Mouse (Mus musculus) layer of hippocampus, adult 9-11 months (tissue): ENCODE measurements around the gene Adat3.

Experiments used
- DNase-seq: peaks from one replicate; pipeline ENCODE4 v3.0.0; 2022

Gene Adat3

GRCm38 (mm10) chr10:80602698-80603325 lies at the start of gene Adat3, which contains the start of gene Scamp4:
TSS of gene Adat3 (plus strand) at chr10:80602880.
TSS of gene Scamp4 (plus strand) at chr10:80602872.
- DNase-seq = peak; percentile 95

DNA sequence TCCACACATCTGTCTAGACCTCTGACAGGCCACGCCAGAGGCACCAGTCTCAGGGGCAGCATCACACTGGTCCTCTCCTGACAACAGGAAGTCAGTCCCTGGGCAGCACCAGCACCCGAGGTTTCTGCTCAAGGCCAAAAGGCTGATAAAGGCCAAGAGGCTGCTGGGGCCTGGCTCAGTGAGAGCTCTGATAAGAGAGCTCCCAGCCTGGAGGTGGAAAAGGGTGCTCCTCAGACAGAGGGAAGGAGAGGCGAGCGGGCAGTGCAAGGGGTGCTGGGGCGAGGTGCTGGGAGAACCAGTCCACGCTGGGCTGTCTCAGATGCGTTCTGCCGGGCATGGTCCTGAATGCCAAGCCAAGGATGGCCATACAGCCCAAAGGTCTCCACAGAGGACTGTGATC lies 49.1 kb upstream of the Adat3 start:
- DNase-seq = no peak

DNA sequence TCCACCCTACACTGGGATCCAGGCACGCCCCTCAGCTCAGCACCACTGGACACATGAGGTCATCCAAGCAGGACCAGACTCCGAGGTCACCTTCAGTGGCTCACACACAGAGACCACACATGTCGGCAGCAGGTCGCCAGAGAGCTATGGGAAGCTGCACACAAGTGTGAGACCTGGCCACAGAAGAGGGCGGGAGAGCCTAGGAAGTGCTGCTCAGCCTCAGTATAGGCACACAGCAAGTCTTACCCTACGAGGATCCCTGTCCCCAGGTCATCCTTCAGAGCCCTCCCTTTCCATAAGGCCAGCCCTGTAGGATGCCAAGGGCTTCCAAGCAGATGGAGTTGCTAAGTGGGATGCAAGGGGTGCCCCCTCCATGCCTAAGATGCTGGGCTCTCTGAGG lies 48.7 kb upstream of the Adat3 start:
- DNase-seq = no peak

GRCm38 (mm10) chr10:80557346-80557965 lies 45.2 kb upstream of the Adat3 start:
- DNase-seq = no peak

GRCm38 (mm10) chr10:80559431-80559830 lies 43.2 kb upstream of the Adat3 start:
- no peak for DNase-seq

- DNase-seq = no peak
These were observed 42.1 kb upstream of the Adat3 start for GRCm38 (mm10) chr10:80560621-80561020.

- DNase-seq = peak; percentile 94
These were observed 41.4 kb upstream of the Adat3 start, which contains the start of gene Rexo1 for GRCm38 (mm10) chr10:80561116-80561944. TSS of gene Rexo1 (minus strand) at chr10:80561560.

GRCm38 (mm10) chr10:80566375-80567092 lies 36.1 kb upstream of the Adat3 start:
- DNase-seq = peak; percentile 86

GRCm38 (mm10) chr10:80568876-80569275 lies 33.8 kb upstream of the Adat3 start:
- no peak for DNase-seq

DNA sequence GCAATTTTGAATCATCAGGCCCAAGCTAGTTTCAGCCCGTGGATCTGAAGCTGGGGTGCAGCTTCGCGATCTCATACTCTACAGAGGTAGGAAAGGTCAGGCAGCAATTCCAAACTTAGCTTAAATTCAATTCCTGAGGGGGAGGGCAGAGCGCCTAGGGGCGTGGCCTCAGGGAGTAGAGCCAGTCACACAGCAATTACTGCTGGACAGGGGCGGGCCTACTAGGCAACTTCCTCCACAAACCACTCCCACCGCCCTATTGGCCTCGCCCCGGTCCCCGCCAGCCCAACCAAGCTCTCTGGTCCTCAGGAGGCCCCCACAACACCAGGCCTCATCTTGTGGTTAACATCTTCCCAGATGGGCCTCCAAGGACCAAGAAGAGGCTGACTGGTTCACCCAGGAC lies 33.0 kb upstream of the Adat3 start:
- no peak for DNase-seq

DNA sequence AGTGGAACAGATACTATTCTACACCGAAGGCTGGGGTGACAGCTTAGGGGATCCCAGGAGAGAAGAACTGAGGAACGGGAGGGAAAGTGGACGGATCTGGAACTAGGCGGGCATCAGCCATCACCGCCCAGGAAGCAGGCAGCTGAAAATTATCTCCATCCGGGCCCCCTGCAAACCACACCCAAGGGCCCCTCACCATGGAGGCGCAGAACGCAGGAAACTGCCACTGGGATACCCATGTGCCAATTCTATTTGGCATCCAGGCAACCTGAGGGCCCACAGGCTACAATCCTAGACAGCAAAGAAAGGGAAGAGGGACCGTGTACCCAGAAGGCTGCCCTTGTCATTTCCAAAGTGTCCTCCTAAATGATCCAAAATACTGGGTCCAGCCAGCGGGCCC lies 32.3 kb upstream of the Adat3 start:
- no peak for DNase-seq

DNA sequence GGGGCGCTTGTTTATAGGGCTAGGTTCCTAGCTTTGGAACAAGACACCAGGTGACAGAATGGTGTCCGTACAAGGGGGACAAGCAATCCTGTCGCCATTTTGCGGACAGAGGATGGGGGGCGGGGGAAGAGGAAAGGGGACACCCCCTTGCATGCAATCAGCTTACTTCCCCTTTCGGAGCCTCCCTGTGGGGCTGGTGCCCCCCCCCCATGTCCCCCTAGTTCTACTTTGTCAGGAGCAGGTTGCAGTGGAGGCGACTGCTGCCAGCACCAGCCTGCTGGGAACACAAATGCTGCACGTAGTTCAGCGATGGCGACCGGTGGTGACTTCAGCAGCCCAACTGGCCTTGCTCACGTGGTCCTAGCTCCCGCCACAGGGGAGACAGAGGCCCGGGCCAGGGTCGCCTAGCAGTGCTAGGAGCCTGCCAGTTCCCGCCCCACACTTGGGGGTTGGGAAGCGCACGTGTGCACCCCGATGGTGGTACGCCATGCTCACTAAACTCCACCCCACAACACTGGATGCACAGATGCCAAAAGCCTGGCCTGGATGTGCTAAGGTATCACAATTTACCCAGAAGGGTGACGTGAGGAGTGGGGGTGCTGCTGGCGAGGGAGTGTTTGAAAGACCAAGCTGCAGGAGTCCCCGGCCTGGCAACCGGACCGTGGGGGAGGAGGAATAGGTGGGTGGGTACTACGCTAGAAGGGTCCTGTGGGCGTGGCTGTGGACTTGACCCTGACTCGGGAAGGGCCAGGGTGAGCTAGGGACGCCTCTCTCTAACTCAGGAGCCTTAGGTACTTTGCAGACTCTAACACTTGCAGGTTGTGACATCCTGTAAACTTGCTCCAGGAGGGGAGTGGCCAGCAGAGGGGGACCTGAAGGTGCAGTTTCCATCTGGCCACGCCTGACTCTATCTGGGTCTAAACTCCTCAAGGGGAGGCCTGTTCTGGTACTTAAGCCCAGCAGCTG lies 31.5 kb upstream of the Adat3 start:
- no peak for DNase-seq

GRCm38 (mm10) chr10:80572477-80572876 lies 30.2 kb upstream of the Adat3 start:
- DNase-seq = no peak

DNA sequence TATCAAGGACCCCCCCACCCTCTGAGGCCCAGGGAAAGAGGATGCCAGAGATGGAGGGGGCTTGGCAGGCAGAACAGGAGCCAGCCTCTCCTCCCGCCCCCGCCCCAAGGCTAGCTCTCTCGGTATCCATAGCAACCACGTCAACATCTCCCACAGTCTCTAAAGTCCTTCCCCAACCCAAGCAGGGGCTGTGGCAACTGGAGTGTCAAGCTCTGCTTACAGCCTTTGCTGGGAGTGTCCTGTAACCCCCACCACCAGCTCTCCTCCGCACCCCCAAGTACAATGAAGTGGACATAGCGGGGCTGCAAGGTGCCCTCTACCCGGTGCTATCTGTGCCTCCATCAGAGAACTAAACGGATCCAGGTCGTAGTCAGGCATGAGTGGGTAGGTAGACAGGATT lies 28.7 kb upstream of the Adat3 start:
- DNase-seq = no peak

GRCm38 (mm10) chr10:80574896-80575295 lies 27.8 kb upstream of the Adat3 start:
- peak; percentile 37 for DNase-seq

- DNase-seq = peak; percentile 22
These were observed 26.8 kb upstream of the Adat3 start for GRCm38 (mm10) chr10:80575925-80576324.

DNA sequence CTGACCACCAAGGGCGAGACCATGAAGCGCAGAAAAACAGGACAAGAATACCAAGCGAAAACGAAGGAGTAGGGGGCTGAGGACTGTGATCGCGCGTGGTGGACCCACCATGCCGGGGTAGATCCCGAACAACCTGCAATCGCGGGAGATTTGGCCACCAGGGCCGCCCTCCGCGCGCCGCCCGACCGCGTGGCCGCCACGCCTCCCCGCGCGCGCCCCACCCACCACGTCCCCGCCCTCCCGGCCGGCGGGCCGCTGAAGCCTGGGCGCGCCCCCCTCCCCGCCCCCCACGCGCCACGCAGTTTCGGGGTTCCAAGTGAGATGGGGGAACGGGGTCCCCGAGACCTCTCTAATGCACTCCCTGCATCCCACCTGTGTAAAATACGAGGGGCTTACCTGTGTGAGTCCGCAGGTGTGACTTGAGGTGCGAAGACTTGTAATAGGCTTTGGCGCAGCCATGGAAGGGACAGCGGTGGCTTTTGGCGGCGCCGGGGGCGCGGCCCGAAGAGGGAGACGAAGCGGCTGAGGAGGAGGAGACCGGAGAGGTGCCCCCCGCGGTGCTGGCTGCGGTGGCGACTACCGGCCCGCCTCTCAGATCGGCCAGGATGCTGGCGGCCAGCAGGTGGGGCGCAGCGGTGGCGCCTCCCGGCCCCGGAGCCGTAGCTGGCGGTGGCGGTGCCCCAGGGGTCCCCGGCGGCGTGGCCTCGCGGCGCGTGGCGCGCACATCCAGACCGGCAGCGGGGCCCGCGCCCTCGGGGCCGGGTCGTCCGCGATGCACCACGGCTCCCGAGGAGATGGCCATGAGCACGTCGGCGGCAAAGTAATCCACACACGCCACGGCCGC lies 26.1 kb upstream of the Adat3 start:
- peak; percentile 64 for DNase-seq

DNA sequence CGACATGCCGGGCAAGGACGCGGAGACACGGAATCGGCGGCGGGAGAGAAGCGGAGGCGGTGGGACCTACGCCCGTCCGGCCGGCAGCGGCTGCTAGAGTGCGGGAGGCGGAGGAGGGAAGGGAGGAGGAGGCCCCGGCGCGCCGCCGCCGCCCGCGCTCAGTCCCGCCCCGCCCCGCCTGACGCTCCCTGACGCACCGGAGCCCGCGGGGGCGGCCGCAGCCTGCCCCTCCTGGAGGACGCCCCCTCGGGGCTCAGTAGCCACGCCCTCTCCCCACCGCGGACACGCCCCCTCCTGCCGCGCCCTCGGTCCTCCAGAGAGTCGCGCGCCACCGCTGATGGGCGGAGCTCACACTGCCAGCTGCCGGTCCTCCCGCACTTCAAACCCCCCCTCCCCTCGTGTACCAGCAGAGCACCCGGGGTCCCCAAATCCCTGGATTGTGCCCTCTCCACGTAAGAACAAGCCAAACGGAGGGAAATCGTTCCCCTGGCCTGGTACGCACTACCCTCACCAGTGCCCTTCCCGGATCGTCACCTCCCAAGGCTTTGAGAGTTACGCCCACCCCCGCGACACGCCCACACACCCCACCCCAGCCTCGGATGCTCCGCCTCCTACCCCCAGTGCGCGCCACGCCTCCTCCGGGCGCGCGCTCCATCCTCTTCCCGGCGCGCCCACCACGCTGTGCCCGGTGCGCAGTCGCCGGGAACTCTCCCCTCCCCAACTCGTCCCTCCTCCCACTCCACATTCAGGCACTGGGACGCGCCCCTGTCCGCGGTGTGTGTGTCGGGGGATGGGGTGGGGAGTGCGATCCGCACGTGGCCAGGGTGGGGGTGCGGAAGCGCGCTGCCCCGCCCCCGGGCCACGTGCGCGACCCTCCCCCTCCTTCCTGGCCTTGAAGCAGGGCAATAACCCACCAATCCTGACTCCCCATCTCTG lies 25.2 kb upstream of the Adat3 start, which contains the start of gene Klf16:
Gene Klf16 (minus strand): TSS at position 127 of the 936 bp plus-strand sequence.
- DNase-seq = peak; percentile 98

- peak; percentile 82 for DNase-seq
These were observed 24.4 kb upstream of the Adat3 start for GRCm38 (mm10) chr10:80578131-80578750.
